Mouse (Mus musculus): ENCODE data around the gene Mapk8ip1. TPM values are rescaled to one million over a fixed set of nuclear protein-coding genes. Genes with fewer than 3 reads are reported as not detected.

Gene Mapk8ip1
- polyA plus RNA-seq, 1 experiment from 2014 or later, result 2.6 TPM

DNA sequence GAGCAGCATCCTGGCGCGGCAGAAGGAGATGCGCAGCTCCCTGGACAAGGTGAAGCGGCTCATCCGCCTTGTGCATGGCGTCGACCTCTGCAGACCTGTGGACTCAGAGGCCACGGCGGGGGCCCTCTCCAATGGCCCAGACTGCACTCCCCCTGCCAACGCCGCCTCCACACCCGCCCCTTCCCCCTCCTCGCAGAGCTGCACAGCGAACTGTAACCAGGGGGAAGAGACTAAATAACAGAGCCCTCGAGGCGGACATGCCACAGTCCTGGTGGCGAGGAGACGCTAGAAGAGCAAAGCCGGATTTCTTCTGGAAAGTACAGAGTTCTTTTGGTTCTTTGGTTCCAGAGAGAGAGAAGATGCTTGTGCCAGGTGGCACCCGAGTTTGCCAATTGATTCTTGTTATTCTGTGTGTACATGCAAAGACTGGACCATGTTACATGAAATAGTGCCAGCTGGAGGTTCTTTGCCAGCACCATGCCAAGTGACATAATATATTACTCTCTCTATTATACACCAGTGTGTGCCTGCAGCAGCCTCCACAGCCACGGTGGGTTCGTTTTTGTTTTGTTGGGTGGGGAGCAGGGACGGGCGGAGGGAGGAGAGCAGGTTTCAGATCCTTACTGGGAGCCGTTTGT lies 40.8 kb downstream of the Mapk8ip1 start:
- H3K4me2 ChIP-seq (ENCODE audit: low read depth, low read length), result no peak overlapping the region
- no peaks in the 10 kb centered on the region for H3K4me1 ChIP-seq (ENCODE audit: insufficient read depth)
- no peak for TF ChIP-seq EP300 (IDR thresholded peaks at IDR 0.05; ENCODE audit: low read depth)
- no peak for TF ChIP-seq CTCF (IDR thresholded peaks at IDR 0.05; ENCODE audit: low read depth)
- H3K9me3 ChIP-seq (ENCODE audit: low read length), result no peaks in the 10 kb centered on the region
- 78% methylated on average over 23 of the region's 25 CpGs for WGBS (ENCODE audit: insufficient replicate concordance)
- no peak overlapping the region for H3K27ac ChIP-seq (ENCODE audit: low read depth)
- no peak for DNase-seq
- H3K4me3 ChIP-seq (ENCODE audit: low read depth, low read length), result no peak overlapping the region
- H3K27me3 ChIP-seq (ENCODE audit: insufficient read depth, low read length), result no peaks in the 10 kb centered on the region
- no peak for ATAC-seq
- no peak overlapping the region for H3K9ac ChIP-seq (replicated peaks)
- peaks cover 38% of the 10 kb centered on the region for H3K36me3 ChIP-seq (replicated peaks; ENCODE audit: insufficient read depth, low read length)

DNA sequence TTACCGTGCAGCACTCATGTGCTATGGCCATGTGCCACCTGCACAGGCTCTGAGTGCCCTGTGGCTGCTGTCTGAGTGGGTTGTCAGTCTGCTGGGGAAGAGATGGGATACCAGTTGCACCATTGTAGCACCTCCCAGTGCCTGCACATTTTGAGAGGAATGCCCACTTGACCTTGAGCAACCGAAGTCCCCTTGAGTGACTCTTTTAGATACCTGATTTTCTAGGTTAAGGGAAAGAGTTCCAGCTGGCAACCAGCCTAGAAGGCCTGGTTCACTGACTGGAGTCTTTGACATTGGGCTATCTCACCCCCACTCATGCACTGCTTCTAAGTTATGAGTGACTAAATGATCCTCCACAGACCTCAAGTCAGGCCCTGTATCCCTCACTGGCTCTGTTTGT lies 41.8 kb downstream of the Mapk8ip1 start:
- TF ChIP-seq EP300 (IDR thresholded peaks at IDR 0.05; ENCODE audit: low read depth) (no peak), CTCF (IDR thresholded peaks at IDR 0.05; ENCODE audit: low read depth) (no peak)
- no peak overlapping the region for H3K4me3 ChIP-seq (ENCODE audit: low read depth, low read length)
- H3K4me2 ChIP-seq (ENCODE audit: low read depth, low read length), result no peak overlapping the region
- H3K27ac ChIP-seq (ENCODE audit: low read depth), result no peak overlapping the region
- WGBS (ENCODE audit: insufficient replicate concordance), result 84% methylated on average over 2 of the region's 2 CpGs
- no peaks in the 10 kb centered on the region for H3K4me1 ChIP-seq (ENCODE audit: insufficient read depth)
- H3K9me3 ChIP-seq (ENCODE audit: low read length), result no peaks in the 10 kb centered on the region
- H3K27me3 ChIP-seq (ENCODE audit: insufficient read depth, low read length), result no peaks in the 10 kb centered on the region
- DNase-seq (no peak), ATAC-seq (no peak)
- H3K36me3 ChIP-seq (replicated peaks; ENCODE audit: insufficient read depth, low read length), result peaks cover 38% of the 10 kb centered on the region
- H3K9ac ChIP-seq (replicated peaks), result no peak overlapping the region

DNA sequence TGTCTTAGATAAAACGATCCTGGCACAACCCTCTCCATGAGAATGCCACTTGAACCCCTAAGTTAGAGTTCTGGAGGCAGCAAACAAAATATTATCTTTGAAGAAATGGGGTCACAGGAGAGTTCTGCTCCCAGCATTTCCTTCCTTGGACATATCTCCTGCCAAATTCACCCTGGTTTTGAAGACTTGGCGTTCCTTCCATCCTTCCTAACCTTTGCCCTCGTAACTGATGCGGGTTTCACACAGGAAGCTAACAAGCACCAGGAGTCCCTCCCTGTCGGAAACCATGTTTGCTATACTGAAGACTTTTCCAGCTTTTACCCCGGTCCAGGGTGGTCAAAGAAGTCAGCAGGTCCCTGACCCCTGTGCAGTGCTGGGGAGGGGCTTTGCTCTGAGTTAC lies 46.8 kb downstream of the Mapk8ip1 start:
- peaks cover 35% of the 10 kb centered on the region for H3K36me3 ChIP-seq (replicated peaks; ENCODE audit: insufficient read depth, low read length)
- H3K4me3 ChIP-seq (ENCODE audit: low read depth, low read length), result no peak overlapping the region
- TF ChIP-seq EP300 (IDR thresholded peaks at IDR 0.05; ENCODE audit: low read depth), result no peak
- no peak for TF ChIP-seq CTCF (IDR thresholded peaks at IDR 0.05; ENCODE audit: low read depth)
- no peak overlapping the region for H3K9ac ChIP-seq (replicated peaks)
- no peaks in the 10 kb centered on the region for H3K27me3 ChIP-seq (ENCODE audit: insufficient read depth, low read length)
- H3K27ac ChIP-seq (ENCODE audit: low read depth), result no peak overlapping the region
- 56% methylated on average over 6 of the region's 6 CpGs for WGBS (ENCODE audit: insufficient replicate concordance)
- ATAC-seq, result no peak
- no peak for DNase-seq
- H3K4me1 ChIP-seq (ENCODE audit: insufficient read depth), result peaks cover 8% of the 10 kb centered on the region; the same call in 1 of the 2 replicates
- H3K9me3 ChIP-seq (ENCODE audit: low read length), result no peaks in the 10 kb centered on the region
- H3K4me2 ChIP-seq (ENCODE audit: low read depth, low read length), result no peak overlapping the region

DNA sequence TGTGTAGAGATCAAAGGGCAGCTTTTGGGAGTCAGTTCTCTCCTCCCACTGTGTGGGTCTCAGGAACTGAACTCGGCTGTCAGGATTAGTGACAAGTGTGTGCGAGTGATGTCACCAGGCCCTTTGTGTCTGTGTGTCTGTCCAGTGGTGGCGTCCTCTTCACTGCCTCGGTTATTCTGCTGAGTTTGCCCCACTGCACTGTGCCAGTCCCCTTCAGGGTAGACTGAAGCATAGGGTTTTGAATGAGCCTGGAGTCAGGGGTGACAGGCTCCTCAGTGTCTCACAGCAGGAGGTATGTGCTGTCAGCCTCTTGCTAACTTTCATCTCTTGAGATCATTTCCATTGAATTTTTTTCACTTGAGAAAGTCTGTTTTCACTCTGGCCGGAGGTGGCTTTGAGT lies 47.7 kb downstream of the Mapk8ip1 start:
- no peak for TF ChIP-seq CTCF (IDR thresholded peaks at IDR 0.05; ENCODE audit: low read depth)
- WGBS (ENCODE audit: insufficient replicate concordance), result 72% methylated on average over 5 of the region's 5 CpGs
- H3K27ac ChIP-seq (ENCODE audit: low read depth), result no peak overlapping the region
- H3K36me3 ChIP-seq (replicated peaks; ENCODE audit: insufficient read depth, low read length), result peaks cover 38% of the 10 kb centered on the region
- ATAC-seq (no peak), DNase-seq (no peak)
- H3K4me3 ChIP-seq (ENCODE audit: low read depth, low read length), result no peak overlapping the region
- H3K27me3 ChIP-seq (ENCODE audit: insufficient read depth, low read length), result no peaks in the 10 kb centered on the region
- H3K4me1 ChIP-seq (ENCODE audit: insufficient read depth), result peaks cover 8% of the 10 kb centered on the region; the same call in 1 of the 2 replicates
- no peak overlapping the region for H3K4me2 ChIP-seq (ENCODE audit: low read depth, low read length)
- H3K9ac ChIP-seq (replicated peaks), result no peak overlapping the region
- no peaks in the 10 kb centered on the region for H3K9me3 ChIP-seq (ENCODE audit: low read length)

- 53% methylated on average over 5 of the region's 5 CpGs for WGBS (ENCODE audit: insufficient replicate concordance)
- H3K9me3 ChIP-seq (ENCODE audit: low read length), result no peaks in the 10 kb centered on the region
- no peak overlapping the region for H3K9ac ChIP-seq (replicated peaks)
- DNase-seq (no peak), ATAC-seq (peak; percentile 84)
- peaks cover 18% of the 10 kb centered on the region for H3K36me3 ChIP-seq (replicated peaks; ENCODE audit: insufficient read depth, low read length)
- no peak for TF ChIP-seq CTCF (IDR thresholded peaks at IDR 0.05; ENCODE audit: low read depth)
- TF ChIP-seq EP300 (IDR thresholded peaks at IDR 0.05; ENCODE audit: low read depth), result no peak
- no peak overlapping the region for H3K4me2 ChIP-seq (ENCODE audit: low read depth, low read length)
- peaks cover 8% of the 10 kb centered on the region; the same call in 1 of the 2 replicates for H3K4me1 ChIP-seq (ENCODE audit: insufficient read depth)
- H3K27ac ChIP-seq (ENCODE audit: low read depth), result peak overlapping the region; percentile 23
- H3K27me3 ChIP-seq (ENCODE audit: insufficient read depth, low read length), result no peaks in the 10 kb centered on the region
- H3K4me3 ChIP-seq (ENCODE audit: low read depth, low read length), result no peak overlapping the region
Observed at GRCm38 (mm10) chr2:92350686-92351085, 50.4 kb downstream of the Mapk8ip1 start.

DNA sequence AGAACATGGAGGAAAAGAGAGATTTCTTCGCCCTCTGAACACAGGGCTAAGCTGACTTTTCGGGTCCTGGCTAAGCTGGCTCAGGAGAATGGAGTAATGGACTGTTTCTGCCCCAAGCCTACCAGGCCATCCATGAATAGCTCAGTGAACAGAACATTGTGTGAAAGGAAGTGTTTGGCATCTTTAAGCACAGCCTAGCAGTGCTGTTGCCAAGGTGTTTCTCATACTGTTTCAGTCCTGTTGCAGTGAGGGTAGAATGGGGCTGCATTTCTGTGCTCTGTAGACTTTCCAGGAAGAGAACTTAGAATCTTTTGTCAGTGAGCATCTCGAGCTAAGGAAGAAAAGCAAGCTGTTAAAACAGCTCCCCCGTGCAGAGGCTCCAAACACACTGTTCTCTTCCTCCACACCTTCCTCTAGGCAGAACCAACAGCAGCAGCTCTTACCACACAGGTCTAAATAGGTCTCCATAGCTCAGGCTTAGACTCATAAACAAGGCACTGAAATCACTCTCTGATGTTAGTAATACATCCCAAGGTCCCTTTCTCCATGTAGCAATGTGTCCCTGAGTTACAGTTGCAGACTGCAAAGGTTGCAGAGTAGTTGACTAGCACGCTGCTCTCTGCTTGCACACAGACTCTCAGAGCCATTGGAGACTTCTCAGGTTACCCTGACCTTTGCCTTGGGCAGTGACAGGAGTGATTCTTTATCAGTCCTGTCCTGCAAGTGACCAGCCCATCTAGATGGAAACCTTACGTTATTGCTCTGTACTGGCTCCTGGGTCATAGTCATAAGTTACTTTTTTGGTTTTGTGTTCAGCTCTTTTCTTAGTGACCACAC lies 51.3 kb downstream of the Mapk8ip1 start:
- Histone ChIP-seq H3K4me3 (ENCODE audit: low read depth, low read length) (no peak overlapping the region), H3K9me3 (ENCODE audit: low read length) (no peaks in the 10 kb centered on the region), H3K27ac (ENCODE audit: low read depth) (peak overlapping the region; percentile 22; the same call in 1 of the 2 replicates), H3K9ac (replicated peaks) (no peak overlapping the region), H3K36me3 (replicated peaks; ENCODE audit: insufficient read depth, low read length) (peaks cover 21% of the 10 kb centered on the region), H3K4me2 (ENCODE audit: low read depth, low read length) (no peak overlapping the region), H3K27me3 (ENCODE audit: insufficient read depth, low read length) (no peaks in the 10 kb centered on the region), H3K4me1 (ENCODE audit: insufficient read depth) (peaks cover 8% of the 10 kb centered on the region; the same call in 1 of the 2 replicates)
- TF ChIP-seq CTCF (IDR thresholded peaks at IDR 0.05; ENCODE audit: low read depth) (no peak), EP300 (IDR thresholded peaks at IDR 0.05; ENCODE audit: low read depth) (no peak)
- DNase-seq (no peak), ATAC-seq (peak; percentile 58)
- WGBS (ENCODE audit: insufficient replicate concordance), result 66% methylated on average over 6 of the region's 6 CpGs

Measured in liver, postnatal 0 days (tissue).